Mouse (Mus musculus): ENCODE measurements around the gene Hdac9.

GRCm38 (mm10) chr12:34224505-34224904 is 692.4 kb downstream of the Hdac9 start:
- TF ChIP-seq CTCF (conservative IDR thresholded peaks at IDR 0.05; ENCODE audit: insufficient read depth, insufficient read length, low read depth, low read length) (no peak), POLR2A (IDR thresholded peaks at IDR 0.05; ENCODE audit: low read depth, low read length) (no peak)
